In genomic region chr2:154855383-154855782, GRCm38 (mm10) we compare ENCODE assay signal across 7 mouse cellular contexts. TPM values are rescaled to one million over a fixed set of nuclear protein-coding genes. Genes with fewer than 3 reads are reported as not detected.
A peak's percentile ranks its signal among the peaks of the same experiment; 100 is the strongest.
DNase-seq lines count a peak whose midpoint lies in the region; ATAC-seq and TF ChIP-seq lines count a peak whose summit lies in the region.

No protein-coding gene starts in this region.

- peak; percentile 71 for DNase-seq in midbrain, postnatal 0 days (ENCODE audit: low spot score)
- peak; percentile 46 to 58 for DNase-seq in adrenal gland, adult 18-20 months (ENCODE audit: low spot score in 2 of 2)
- DNase-seq in cerebellum, postnatal 25 days = peak; percentile 68 to 85
- peak; percentile 83 for DNase-seq in induced T-regulatory cell, adult 2 months (ENCODE audit: low read depth)
- DNase-seq in limb, embryonic 14.5 days (ENCODE audit: low spot score) = peak; percentile 45
- DNase-seq in spleen, postnatal 14 days (ENCODE audit: low spot score in 2 of 2) = peak; percentile 12 to 31

- peak; percentile 84 for TF ChIP-seq CTCF in midbrain, postnatal 0 days (IDR thresholded peaks at IDR 0.05)

- H3K4me3 ChIP-seq in midbrain, postnatal 0 days (ENCODE audit: low read depth, low read length) = no peak overlapping the region
- H3K4me3 ChIP-seq in midbrain, embryonic 15.5 days = no peak overlapping the region
- no peak overlapping the region for H3K4me3 ChIP-seq in limb, embryonic 14.5 days (replicated peaks; ENCODE audit: low read length)

- 91% methylated on average over 1 of the region's 1 CpGs for WGBS in midbrain, postnatal 0 days
- 92% methylated on average over 1 of the region's 1 CpGs for WGBS in midbrain, embryonic 15.5 days
- 92% methylated on average over 1 of the region's 1 CpGs for WGBS in limb, embryonic 14.5 days

- H3K9ac ChIP-seq in midbrain, postnatal 0 days (replicated peaks; ENCODE audit: low read length, poor library complexity, severe bottlenecking) = no peak overlapping the region
- H3K9ac ChIP-seq in midbrain, embryonic 15.5 days = no peak overlapping the region
- H3K9ac ChIP-seq in limb, embryonic 14.5 days (ENCODE audit: low read depth, low read length, severe bottlenecking) = no peak overlapping the region

- no peaks in the 10 kb centered on the region for H3K27me3 ChIP-seq in midbrain, postnatal 0 days (ENCODE audit: insufficient read depth, low read length)
- H3K27me3 ChIP-seq in midbrain, embryonic 15.5 days (replicated peaks) = no peaks in the 10 kb centered on the region
- no peaks in the 10 kb centered on the region for H3K27me3 ChIP-seq in limb, embryonic 14.5 days (ENCODE audit: control insufficient read depth, insufficient read depth, low read length)

- no peak overlapping the region for H3K4me2 ChIP-seq in midbrain, postnatal 0 days (ENCODE audit: low read depth, low read length, poor library complexity, severe bottlenecking)
- no peak overlapping the region for H3K4me2 ChIP-seq in midbrain, embryonic 15.5 days
- H3K4me2 ChIP-seq in limb, embryonic 14.5 days (replicated peaks; ENCODE audit: low read depth, low read length, severe bottlenecking) = no peak overlapping the region

- ATAC-seq in midbrain, postnatal 0 days (ENCODE audit: low FRiP score) = no peak
- no peak for ATAC-seq in midbrain, embryonic 15.5 days (replicated peaks)
- no peak for ATAC-seq in limb, embryonic 14.5 days (ENCODE audit: low FRiP score, low read depth)

- H3K27ac ChIP-seq in midbrain, postnatal 0 days (ENCODE audit: low read depth, low read length) = no peak overlapping the region
- no peak overlapping the region for H3K27ac ChIP-seq in midbrain, embryonic 15.5 days
- H3K27ac ChIP-seq in limb, embryonic 14.5 days (replicated peaks; ENCODE audit: low read depth, low read length) = no peak overlapping the region

- no peaks in the 10 kb centered on the region for H3K36me3 ChIP-seq in midbrain, postnatal 0 days (ENCODE audit: insufficient read depth, low read length)
- 0 out of 2 replicates have a peak, but pooled peaks cover 3% of the 10 kb centered on the region for H3K36me3 ChIP-seq in midbrain, embryonic 15.5 days (replicated peaks)
- H3K36me3 ChIP-seq in limb, embryonic 14.5 days (ENCODE audit: control insufficient read depth, insufficient read depth, low read length) = peaks cover 33% of the 10 kb centered on the region

- H3K9me3 ChIP-seq in midbrain, postnatal 0 days (ENCODE audit: low read length) = no peaks in the 10 kb centered on the region
- H3K9me3 ChIP-seq in midbrain, embryonic 15.5 days = no peaks in the 10 kb centered on the region
- H3K9me3 ChIP-seq in limb, embryonic 14.5 days (ENCODE audit: control insufficient read depth, low read length) = no peaks in the 10 kb centered on the region

- H3K4me1 ChIP-seq in midbrain, postnatal 0 days (ENCODE audit: insufficient read depth, low read length) = no peaks in the 10 kb centered on the region
- H3K4me1 ChIP-seq in midbrain, embryonic 15.5 days = no peaks in the 10 kb centered on the region
- no peaks in the 10 kb centered on the region for H3K4me1 ChIP-seq in limb, embryonic 14.5 days (ENCODE audit: control insufficient read depth, insufficient read depth, low read length)

- no peak for TF ChIP-seq POLR2A in limb, embryonic 14.5 days (IDR thresholded peaks at IDR 0.05; ENCODE audit: borderline replicate concordance, extremely low read depth, insufficient read depth, insufficient read length)

RNA-seq across cellular contexts. Expression of gene Eif2s2, which starts 37.4 kb away (rescaled TPM):
- 47.8 and 58.1 TPM in 2 replicates for total RNA-seq in midbrain, postnatal 0 days (2014; rRNA removed)
- 101 and 114 TPM in 2 replicates for polyA plus RNA-seq in midbrain, postnatal 0 days (2015; fragmentation: Nextera tagmentation; extraction: Ambion mirVana)
- 61.7 and 69.0 TPM in 2 replicates for polyA plus RNA-seq in midbrain, embryonic 15.5 days (2015; fragmentation: Nextera tagmentation; extraction: Ambion mirVana)
- total RNA-seq in adrenal gland, adult 18-20 months (2021) = 100 to 1,000 TPM; 117 to 152 TPM
- polyA plus RNA-seq in limb, embryonic 14.5 days (2012; rRNA removed) = 47.3 and 73.6 TPM in 2 replicates
- polyA plus RNA-seq in limb, embryonic 14.5 days (2014; fragmentation: Nextera tagmentation; extraction: Ambion mirVana) = 111 and 116 TPM in 2 replicates

Comparison
In these comparisons a context has a peak if more than half of its experiments do, and no peak if none do; other contexts are left out.
1. DNase-seq: peak in every context shown above with its lines; median percentile 83 in induced T-regulatory cell, adult 2 months; 76 in cerebellum, postnatal 25 days; 71 in midbrain, postnatal 0 days; 52 in adrenal gland, adult 18-20 months; 45 in limb, embryonic 14.5 days; 22 in spleen, postnatal 14 days.